Mouse (Mus musculus): Measurements from ENCODE around the gene Ankrd36.

DNA sequence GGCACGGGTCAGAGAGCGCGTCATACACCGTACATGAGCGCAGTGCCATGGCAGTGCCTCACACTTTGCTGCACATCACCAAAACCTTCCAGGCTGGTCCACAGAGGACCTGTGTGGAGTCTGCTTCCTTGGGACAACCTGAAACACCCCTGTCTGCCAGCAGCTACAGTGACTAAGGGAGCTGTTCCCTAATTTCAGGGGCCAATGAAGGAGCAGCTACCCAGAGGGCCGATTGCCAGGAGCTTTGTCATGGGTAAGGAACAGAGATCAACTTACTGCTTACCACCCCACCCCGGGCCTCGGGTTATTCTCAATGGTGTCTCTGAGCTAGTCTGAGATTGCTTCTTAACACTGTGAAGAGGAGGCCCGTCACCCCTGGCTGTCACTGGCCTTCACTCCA, 145.7 kb downstream of the Ankrd36 start:
- no peak for TF ChIP-seq CTCF (conservative IDR thresholded peaks at IDR 0.05; ENCODE audit: low read length)
- no peak for TF ChIP-seq NANOG (IDR thresholded peaks at IDR 0.05; ENCODE audit: borderline replicate concordance, low read length)
- no peak for TF ChIP-seq POU5F1 (IDR thresholded peaks at IDR 0.05; ENCODE audit: borderline replicate concordance, low read length)

All from E14TG2a.4 (cell line).